Mouse (Mus musculus) limb, embryonic 10.5 days (tissue): ENCODE data around the gene Prkar2b. TPM values are rescaled to one million over a fixed set of nuclear protein-coding genes. Genes with fewer than 3 reads are reported as not detected.
A peak's percentile ranks its signal among the peaks of the same experiment; 100 is the strongest.
"Not testable (repeated sequence)": the region's sequence is repeated elsewhere in the genome, so short reads cannot be mapped to it uniquely, and the experiment has no call there.

ENCODE experiments used
- DNase-seq: peaks from one replicate; pipeline ENCODE4 v3.0.0-alpha.2; 2017; ENCODE audit warnings: low spot score
- H3K27ac ChIP-seq: fragments of 300-500 bp; sonication (generic); 2 replicates; pipeline ENCODE4 v1.5.1; 2016; ENCODE audit warnings: mild to moderate bottlenecking
- H3K27me3 ChIP-seq: fragments of 300-500 bp; sonication (generic); 2 replicates; pipeline ENCODE4 v1.6.1; 2016; ENCODE audit warnings: low read depth, mild to moderate bottlenecking; ENCODE audit not compliant: poor library complexity, severe bottlenecking
- H3K36me3 ChIP-seq: fragments of 300-500 bp; sonication (generic); 2 replicates; pipeline ENCODE4 v1.6.1; 2016; ENCODE audit warnings: mild to moderate bottlenecking, moderate library complexity
- H3K4me1 ChIP-seq: fragments of 300-500 bp; sonication (generic); 2 replicates; pipeline ENCODE4 v1.6.1; 2016
- H3K4me3 ChIP-seq: fragments of 300-500 bp; sonication (generic); 2 replicates; pipeline ENCODE4 v1.5.1; 2016; ENCODE audit warnings: mild to moderate bottlenecking, moderate library complexity
- H3K9me3 ChIP-seq: fragments of 300-500 bp; sonication (generic); replicated peaks from 2 replicates; pipeline ENCODE4 v1.6.1; 2016; ENCODE audit warnings: mild to moderate bottlenecking
- WGBS: fragments of 180-500 bp; shearing (Covaris S2); methylation state at CpG from one replicate; pipeline ENCODE4 v1.1.7; 2016; 5-methylcytosine and 5-hydroxymethylcytosine counted together
- polyA plus RNA-seq: library from polyadenylated mRNA; unstranded; fragments of >200 nt; fragmentation: Nextera tagmentation; extraction: Ambion mirVana; gene quantifications from 2 replicates; pipeline ENCODE4 v1.2.1, GENCODE M21; 2016

Gene Prkar2b
- polyA plus RNA-seq, 1 experiment from 2014 or later, result 24.8 TPM

DNA sequence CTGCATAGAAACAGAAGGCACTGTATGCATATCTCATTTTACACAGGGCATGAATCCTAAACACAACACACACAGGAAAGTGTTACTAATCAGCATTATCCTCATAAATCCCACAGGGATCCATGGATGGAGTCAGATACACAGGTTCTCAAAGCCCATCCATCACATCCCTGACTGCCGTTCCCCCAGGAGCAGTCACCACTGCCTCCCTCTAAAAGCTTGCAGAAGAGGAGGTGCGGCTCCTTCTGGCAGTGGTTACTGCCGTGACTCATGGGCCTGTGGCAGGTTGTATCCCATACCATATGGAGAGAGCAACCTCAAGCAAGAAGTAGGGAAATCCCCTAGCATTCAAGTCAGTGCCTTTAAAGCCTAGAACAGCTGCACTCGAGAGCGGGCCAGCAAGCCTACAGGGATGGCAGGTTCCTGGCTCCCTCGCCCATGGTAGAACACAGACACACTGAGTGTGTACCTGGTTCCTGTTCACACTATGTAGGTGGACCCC, 45.8 kb downstream of the Prkar2b start:
- Histone ChIP-seq H3K36me3 (no peaks in the 10 kb centered on the region), H3K27ac (no peak overlapping the region), H3K9me3 (no peaks in the 10 kb centered on the region), H3K4me3 (no peak overlapping the region), H3K4me1 (peaks cover 13% of the 10 kb centered on the region), H3K27me3 (no peaks in the 10 kb centered on the region)
- DNase-seq, result no peak
- 46% methylated on average over 6 of the region's 6 CpGs for WGBS

GRCm38 (mm10) chr12:32014811-32015210, 46.3 kb downstream of the Prkar2b start:
- no peak for DNase-seq
- Histone ChIP-seq H3K4me1 (peaks cover 13% of the 10 kb centered on the region), H3K9me3 (no peaks in the 10 kb centered on the region), H3K4me3 (no peak overlapping the region), H3K27ac (no peak overlapping the region), H3K27me3 (no peaks in the 10 kb centered on the region), H3K36me3 (no peaks in the 10 kb centered on the region)
- WGBS, result 70% methylated on average over 7 of the region's 7 CpGs

GRCm38 (mm10) chr12:32012169-32012568, 48.9 kb downstream of the Prkar2b start:
- Histone ChIP-seq H3K4me1 (peaks cover 17% of the 10 kb centered on the region), H3K4me3 (no peak overlapping the region), H3K27me3 (no peaks in the 10 kb centered on the region), H3K27ac (no peak overlapping the region), H3K9me3 (no peaks in the 10 kb centered on the region), H3K36me3 (no peaks in the 10 kb centered on the region)
- 60% methylated on average over 2 of the region's 2 CpGs for WGBS
- no peak for DNase-seq

- Histone ChIP-seq H3K36me3 (no peaks in the 10 kb centered on the region), H3K27me3 (no peaks in the 10 kb centered on the region), H3K4me1 (peaks cover 17% of the 10 kb centered on the region), H3K9me3 (no peaks in the 10 kb centered on the region), H3K4me3 (no peak overlapping the region), H3K27ac (no peak overlapping the region)
- WGBS, result 85% methylated on average over 5 of the region's 5 CpGs
- no peak for DNase-seq
Observed at GRCm38 (mm10) chr12:32011128-32011527, 50.0 kb downstream of the Prkar2b start.

- not testable (repeated sequence) for H3K27ac ChIP-seq, H3K27me3 ChIP-seq, H3K4me3 ChIP-seq, H3K4me1 ChIP-seq, H3K36me3 ChIP-seq, DNase-seq, H3K9me3 ChIP-seq
- 42% methylated on average over 6 of the region's 6 CpGs for WGBS
Observed at GRCm38 (mm10) chr12:32009985-32010369, 51.1 kb downstream of the Prkar2b start.

- Histone ChIP-seq H3K27me3 (no peaks in the 10 kb centered on the region), H3K4me3 (no peak overlapping the region)
Observed at GRCm38 (mm10) chr12:32009267-32009984, 51.7 kb downstream of the Prkar2b start.

DNA sequence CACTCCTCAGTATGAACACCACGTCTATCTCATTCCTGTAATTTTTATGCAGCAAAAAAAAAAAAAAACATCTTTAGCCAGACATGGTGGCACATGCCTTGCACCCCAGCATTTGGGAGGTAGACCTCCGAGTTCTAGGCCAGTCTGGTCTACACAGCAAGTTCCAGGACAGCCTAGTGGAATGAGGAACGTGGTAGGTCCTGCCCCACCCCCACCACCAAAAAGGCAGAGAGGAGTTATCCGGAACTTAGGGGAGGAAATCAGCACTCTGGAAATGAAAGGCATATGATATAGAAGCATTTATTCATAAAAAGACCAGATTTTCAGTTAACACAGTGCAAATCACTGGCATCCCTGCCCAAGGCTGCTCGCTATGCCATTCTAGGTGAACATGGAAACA, 52.4 kb downstream of the Prkar2b start:
- H3K27ac ChIP-seq, result no peak overlapping the region
- WGBS, result 86% methylated on average over 5 of the region's 5 CpGs
- no peaks in the 10 kb centered on the region for H3K27me3 ChIP-seq
- H3K36me3 ChIP-seq, result no peaks in the 10 kb centered on the region
- H3K9me3 ChIP-seq, result no peaks in the 10 kb centered on the region
- H3K4me3 ChIP-seq, result no peak overlapping the region
- peaks cover 8% of the 10 kb centered on the region; the same call in 1 of the 2 replicates for H3K4me1 ChIP-seq
- no peak for DNase-seq

More at GRCm38 (mm10) chr12:32009267-32009984, 51.7 kb downstream of the Prkar2b start:
- no peak overlapping the region for H3K27ac ChIP-seq
- H3K9me3 ChIP-seq, result no peaks in the 10 kb centered on the region
- H3K4me1 ChIP-seq, result peaks cover 8% of the 10 kb centered on the region; the same call in 1 of the 2 replicates
- WGBS, result 18% methylated on average over 8 of the region's 8 CpGs
- no peaks in the 10 kb centered on the region for H3K36me3 ChIP-seq
- DNase-seq, result peak; percentile 37

DNA sequence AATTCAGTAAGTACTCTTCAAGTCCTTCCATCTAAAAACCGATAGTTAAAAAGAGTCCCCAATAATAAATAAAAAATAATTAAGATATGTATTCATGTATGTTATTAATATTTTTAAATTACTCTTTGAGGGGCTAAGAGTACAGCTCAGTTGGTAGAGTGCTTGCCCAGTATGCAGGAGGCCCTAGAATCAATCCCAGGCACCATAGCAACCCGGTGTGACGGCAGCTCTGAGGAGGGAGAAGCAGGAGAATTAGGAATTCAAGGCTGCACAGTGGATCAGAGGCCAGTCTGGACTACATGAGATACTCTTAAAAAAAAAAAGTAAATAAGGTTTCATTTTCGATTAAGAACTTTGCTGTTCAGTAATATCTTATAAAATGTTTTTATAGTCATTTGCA, 53.5 kb downstream of the Prkar2b start:
- DNase-seq, result no peak
- no peaks in the 10 kb centered on the region for H3K27me3 ChIP-seq
- peaks cover 4% of the 10 kb centered on the region; the same call in 1 of the 2 replicates for H3K4me1 ChIP-seq
- 91% methylated on average over 4 of the region's 4 CpGs for WGBS
- H3K9me3 ChIP-seq, result no peaks in the 10 kb centered on the region
- no peaks in the 10 kb centered on the region for H3K36me3 ChIP-seq
- H3K4me3 ChIP-seq, result no peak overlapping the region
- no peak overlapping the region for H3K27ac ChIP-seq

- Histone ChIP-seq H3K4me1 (peaks cover 3% of the 10 kb centered on the region; the same call in 1 of the 2 replicates), H3K36me3 (no peaks in the 10 kb centered on the region), H3K9me3 (no peaks in the 10 kb centered on the region), H3K27ac (no peak overlapping the region), H3K4me3 (no peak overlapping the region), H3K27me3 (no peaks in the 10 kb centered on the region)
- 89% methylated on average over 8 of the region's 8 CpGs for WGBS
- DNase-seq, result no peak
Observed at GRCm38 (mm10) chr12:32007040-32007439, 54.1 kb downstream of the Prkar2b start.

DNA sequence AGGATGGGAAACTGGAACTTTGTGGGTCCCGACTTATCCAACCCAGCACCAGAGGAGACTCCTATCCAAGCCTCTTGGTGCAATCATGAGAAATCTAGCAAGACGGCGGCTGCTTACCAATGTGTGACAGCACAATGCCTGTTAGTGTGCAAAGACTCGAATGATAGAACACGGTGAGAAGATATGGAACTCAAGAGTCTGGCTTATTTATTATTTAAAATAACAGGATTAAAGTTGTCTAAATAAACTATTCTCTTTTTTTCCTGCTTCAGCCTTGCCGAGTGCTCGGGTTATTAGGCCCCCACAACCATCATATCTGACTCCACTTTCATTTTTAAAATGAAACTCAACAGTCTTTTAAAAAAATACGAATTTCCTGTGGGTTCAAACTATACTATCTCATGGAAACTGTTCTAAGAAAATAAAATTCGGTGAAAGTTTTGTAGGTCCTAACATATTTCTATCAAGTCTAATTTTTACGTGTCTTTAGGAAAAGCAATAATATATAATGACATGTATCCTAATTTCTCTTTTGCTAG, 54.6 kb downstream of the Prkar2b start:
- Histone ChIP-seq H3K27me3 (no peaks in the 10 kb centered on the region), H3K36me3 (no peaks in the 10 kb centered on the region), H3K27ac (no peak overlapping the region), H3K9me3 (no peaks in the 10 kb centered on the region), H3K4me1 (peaks cover 3% of the 10 kb centered on the region; the same call in 1 of the 2 replicates), H3K4me3 (no peak overlapping the region)
- no peak for DNase-seq
- WGBS, result 94% methylated on average over 10 of the region's 10 CpGs

DNA sequence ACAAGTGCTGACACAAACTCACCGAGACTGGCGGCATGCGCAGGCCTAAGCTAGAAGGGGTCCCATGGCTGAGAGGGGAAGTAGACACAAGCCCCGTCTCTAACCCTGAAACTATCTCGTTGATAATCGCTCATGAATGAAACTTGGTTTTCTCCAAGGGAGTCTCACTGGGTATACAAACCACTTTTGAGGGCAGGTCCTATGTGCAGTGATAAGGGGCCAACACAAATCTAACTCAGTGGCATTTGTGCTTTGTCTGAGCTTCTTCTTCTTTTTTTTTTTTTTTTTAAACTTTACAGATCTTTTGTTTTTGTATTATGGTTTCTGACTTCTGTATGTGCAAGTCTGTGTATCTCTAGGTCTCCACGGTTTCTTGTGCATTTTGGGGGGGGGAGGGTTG, 60.6 kb downstream of the Prkar2b start:
- H3K4me1 ChIP-seq, result no peaks in the 10 kb centered on the region
- no peaks in the 10 kb centered on the region for H3K27me3 ChIP-seq
- H3K4me3 ChIP-seq, result no peak overlapping the region
- DNase-seq, result no peak
- 90% methylated on average over 7 of the region's 7 CpGs for WGBS
- H3K27ac ChIP-seq, result no peak overlapping the region
- no peaks in the 10 kb centered on the region for H3K36me3 ChIP-seq
- H3K9me3 ChIP-seq, result no peaks in the 10 kb centered on the region

GRCm38 (mm10) chr12:31998706-31999105, 62.4 kb downstream of the Prkar2b start:
- Histone ChIP-seq H3K27me3 (no peaks in the 10 kb centered on the region), H3K36me3 (no peaks in the 10 kb centered on the region), H3K4me3 (no peak overlapping the region), H3K27ac (no peak overlapping the region), H3K4me1 (no peaks in the 10 kb centered on the region), H3K9me3 (no peaks in the 10 kb centered on the region)
- no peak for DNase-seq
- 91% methylated on average over 5 of the region's 5 CpGs for WGBS

DNA sequence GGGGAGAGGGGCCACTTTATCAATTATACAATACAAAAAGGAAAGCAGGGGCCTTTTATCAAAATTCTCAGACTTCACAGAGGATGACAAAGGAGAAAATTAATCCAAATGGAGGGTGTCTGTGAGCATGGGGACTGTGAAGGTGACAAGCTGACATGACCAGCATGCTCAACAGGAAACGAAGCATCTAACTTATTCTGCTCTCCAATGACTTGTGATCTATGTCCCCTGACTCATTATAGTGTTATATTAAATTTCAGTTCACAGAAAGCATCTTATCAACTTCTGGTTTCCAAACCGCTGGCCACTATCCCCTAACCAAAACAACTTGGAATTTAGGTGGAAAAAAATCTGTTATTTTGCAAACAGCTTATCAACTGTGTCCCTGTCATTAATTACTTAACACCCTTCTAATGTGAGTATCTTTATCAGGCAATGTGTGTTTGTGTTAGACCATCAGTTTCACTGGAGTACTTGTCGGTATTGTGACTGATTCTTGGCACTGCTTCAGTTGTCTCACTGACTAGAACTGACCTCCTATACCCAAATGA, 63.7 kb downstream of the Prkar2b start:
- Histone ChIP-seq H3K4me1 (no peaks in the 10 kb centered on the region), H3K9me3 (no peaks in the 10 kb centered on the region), H3K27ac (no peak overlapping the region), H3K27me3 (no peaks in the 10 kb centered on the region), H3K4me3 (no peak overlapping the region), H3K36me3 (no peaks in the 10 kb centered on the region)
- 86% methylated on average over 3 of the region's 3 CpGs for WGBS
- DNase-seq, result no peak
